Mouse (Mus musculus): ENCODE measurements around the gene Srpk1. TPM values are rescaled to one million over a fixed set of nuclear protein-coding genes. Genes with fewer than 3 reads are reported as not detected.
"Not testable (repeated sequence)": the region's sequence is repeated elsewhere in the genome, so short reads cannot be mapped to it uniquely, and the experiment has no call there.

Gene Srpk1
- polyA plus RNA-seq, 1 experiment, result 68.5 TPM

DNA sequence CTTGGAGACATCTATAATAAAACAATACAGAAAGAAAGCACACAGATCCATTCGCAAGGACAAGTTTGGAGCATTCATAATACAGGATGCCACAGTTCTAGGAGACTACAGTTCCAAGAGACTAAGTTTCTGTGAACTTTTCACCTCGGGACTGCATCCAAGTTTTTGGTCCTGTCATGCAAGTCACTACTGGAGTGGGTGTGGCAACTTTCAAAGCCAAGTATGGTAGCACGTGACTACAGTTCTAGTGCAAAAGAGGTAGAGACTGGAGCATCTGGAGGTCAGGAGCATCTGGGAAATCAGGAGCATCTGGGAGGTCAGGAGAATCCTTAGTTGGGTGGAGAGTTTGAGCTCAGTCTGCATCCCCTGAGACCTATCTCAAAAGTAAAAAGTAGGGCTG, 50.6 kb downstream of the Srpk1 start:
- Histone ChIP-seq H3K4me3 (ENCODE audit: insufficient read depth, low read length) (no peak overlapping the region), H3K4me1 (ENCODE audit: control insufficient read depth, insufficient read depth, low read length) (no peaks in the 10 kb centered on the region; the same call in 1 of the 2 replicates), H3K27ac (ENCODE audit: insufficient read depth, low read length) (no peak overlapping the region)
- no peak for TF ChIP-seq CTCF (IDR thresholded peaks at IDR 0.05; ENCODE audit: extremely low read depth, insufficient read depth, low read length)
- TF ChIP-seq POLR2A (IDR thresholded peaks at IDR 0.05; ENCODE audit: extremely low read depth, insufficient read depth, low read length), result no peak

DNA sequence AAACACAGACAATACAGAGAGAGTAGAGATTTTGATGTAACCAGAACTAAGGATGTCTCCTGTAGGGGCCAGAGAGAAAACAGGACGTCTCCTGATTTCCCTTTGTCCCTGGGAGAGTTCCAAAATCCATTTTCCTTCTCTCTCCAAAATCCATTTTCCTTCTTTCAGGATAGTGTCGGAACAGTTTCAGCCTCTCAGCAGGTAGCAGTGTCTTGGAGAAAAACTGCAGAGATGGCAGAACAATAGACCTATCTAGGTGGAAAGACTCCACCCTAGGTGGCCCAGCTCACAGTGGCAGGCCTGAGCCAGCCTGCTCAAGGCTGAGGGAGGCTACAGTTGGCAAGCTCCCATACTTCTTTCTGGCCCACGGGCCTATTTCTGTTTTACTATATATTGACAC, 55.0 kb downstream of the Srpk1 start:
- H3K4me1 ChIP-seq (ENCODE audit: control insufficient read depth, insufficient read depth, low read length), result no peaks in the 10 kb centered on the region
- TF ChIP-seq CTCF (IDR thresholded peaks at IDR 0.05; ENCODE audit: extremely low read depth, insufficient read depth, low read length) (no peak), POLR2A (IDR thresholded peaks at IDR 0.05; ENCODE audit: extremely low read depth, insufficient read depth, low read length) (no peak)
- no peak overlapping the region for H3K4me3 ChIP-seq (ENCODE audit: insufficient read depth, low read length)
- no peak overlapping the region for H3K27ac ChIP-seq (ENCODE audit: insufficient read depth, low read length)

GRCm38 (mm10) chr17:28565181-28565580, 57.3 kb downstream of the Srpk1 start:
- no peak overlapping the region for H3K27ac ChIP-seq (ENCODE audit: insufficient read depth, low read length)
- no peaks in the 10 kb centered on the region for H3K4me1 ChIP-seq (ENCODE audit: control insufficient read depth, insufficient read depth, low read length)
- H3K4me3 ChIP-seq (ENCODE audit: insufficient read depth, low read length), result no peak overlapping the region
- TF ChIP-seq CTCF (IDR thresholded peaks at IDR 0.05; ENCODE audit: extremely low read depth, insufficient read depth, low read length), result no peak
- TF ChIP-seq POLR2A (IDR thresholded peaks at IDR 0.05; ENCODE audit: extremely low read depth, insufficient read depth, low read length), result no peak

DNA sequence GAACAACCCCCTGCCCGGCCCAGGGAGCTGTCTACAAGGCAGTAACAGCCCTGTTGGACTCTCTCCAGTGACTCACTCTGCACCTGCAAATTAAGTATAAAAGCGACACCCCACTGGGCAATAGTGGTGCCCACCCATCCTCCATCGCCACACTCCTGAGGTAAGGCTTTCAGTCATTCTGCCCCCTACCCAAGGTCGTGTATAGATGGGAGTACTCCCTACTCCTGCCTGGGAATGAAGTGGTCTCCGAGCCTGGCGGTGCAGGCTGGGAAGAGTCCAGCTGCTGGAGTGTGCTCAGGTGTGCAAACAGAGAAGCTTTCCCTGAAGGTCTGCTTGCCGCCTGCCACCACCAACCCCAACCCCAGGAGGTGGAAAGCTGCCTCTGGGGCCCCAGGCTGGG, 60.9 kb downstream of the Srpk1 start:
- no peak for TF ChIP-seq POLR2A (IDR thresholded peaks at IDR 0.05; ENCODE audit: extremely low read depth, insufficient read depth, low read length)
- no peak for TF ChIP-seq CTCF (IDR thresholded peaks at IDR 0.05; ENCODE audit: extremely low read depth, insufficient read depth, low read length)
- no peak overlapping the region for H3K27ac ChIP-seq (ENCODE audit: insufficient read depth, low read length)

DNA sequence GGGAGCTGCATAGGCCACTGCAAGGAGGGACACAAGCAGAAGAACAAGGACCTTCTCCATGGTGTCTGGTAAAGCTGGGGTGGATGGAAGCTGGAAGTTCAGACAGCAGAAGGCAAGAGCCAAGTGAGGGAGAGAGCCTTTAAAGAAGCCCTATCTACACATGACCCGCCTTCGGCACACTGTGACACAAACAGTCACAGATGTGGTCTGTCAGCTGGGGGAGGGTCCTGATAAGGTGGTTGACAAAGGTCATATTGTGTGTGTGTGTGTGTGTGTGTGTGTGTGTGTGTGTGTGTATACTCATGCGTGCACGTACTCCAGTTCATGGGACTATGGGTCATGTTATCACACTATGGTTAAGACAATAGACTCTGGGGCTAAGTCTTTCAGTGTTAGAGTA, 61.9 kb downstream of the Srpk1 start, which contains the start of gene Clps:
TSS of gene Clps (minus strand) at position 169 of the 400 bp plus-strand sequence.
- Histone ChIP-seq H3K4me1 (ENCODE audit: control insufficient read depth, insufficient read depth, low read length) (no peaks in the 10 kb centered on the region), H3K4me3 (ENCODE audit: insufficient read depth, low read length) (no peak within 1 kb of the TSS), H3K27ac (ENCODE audit: insufficient read depth, low read length) (no peak within 1 kb of the TSS)
- TF ChIP-seq CTCF (IDR thresholded peaks at IDR 0.05; ENCODE audit: extremely low read depth, insufficient read depth, low read length), result no peak
- TF ChIP-seq POLR2A (IDR thresholded peaks at IDR 0.05; ENCODE audit: extremely low read depth, insufficient read depth, low read length), result no peak

More for the DNA sequence above, 60.9 kb downstream of the Srpk1 start:
- Histone ChIP-seq H3K4me3 (ENCODE audit: insufficient read depth, low read length) (no peak overlapping the region), H3K4me1 (ENCODE audit: control insufficient read depth, insufficient read depth, low read length) (no peaks in the 10 kb centered on the region)

GRCm38 (mm10) chr17:28557772-28558171, 64.7 kb downstream of the Srpk1 start:
- no peak for TF ChIP-seq CTCF (IDR thresholded peaks at IDR 0.05; ENCODE audit: extremely low read depth, insufficient read depth, low read length)
- Histone ChIP-seq H3K27ac (ENCODE audit: insufficient read depth, low read length) (no peak overlapping the region), H3K4me3 (ENCODE audit: insufficient read depth, low read length) (no peak overlapping the region), H3K4me1 (ENCODE audit: control insufficient read depth, insufficient read depth, low read length) (no peaks in the 10 kb centered on the region)

DNA sequence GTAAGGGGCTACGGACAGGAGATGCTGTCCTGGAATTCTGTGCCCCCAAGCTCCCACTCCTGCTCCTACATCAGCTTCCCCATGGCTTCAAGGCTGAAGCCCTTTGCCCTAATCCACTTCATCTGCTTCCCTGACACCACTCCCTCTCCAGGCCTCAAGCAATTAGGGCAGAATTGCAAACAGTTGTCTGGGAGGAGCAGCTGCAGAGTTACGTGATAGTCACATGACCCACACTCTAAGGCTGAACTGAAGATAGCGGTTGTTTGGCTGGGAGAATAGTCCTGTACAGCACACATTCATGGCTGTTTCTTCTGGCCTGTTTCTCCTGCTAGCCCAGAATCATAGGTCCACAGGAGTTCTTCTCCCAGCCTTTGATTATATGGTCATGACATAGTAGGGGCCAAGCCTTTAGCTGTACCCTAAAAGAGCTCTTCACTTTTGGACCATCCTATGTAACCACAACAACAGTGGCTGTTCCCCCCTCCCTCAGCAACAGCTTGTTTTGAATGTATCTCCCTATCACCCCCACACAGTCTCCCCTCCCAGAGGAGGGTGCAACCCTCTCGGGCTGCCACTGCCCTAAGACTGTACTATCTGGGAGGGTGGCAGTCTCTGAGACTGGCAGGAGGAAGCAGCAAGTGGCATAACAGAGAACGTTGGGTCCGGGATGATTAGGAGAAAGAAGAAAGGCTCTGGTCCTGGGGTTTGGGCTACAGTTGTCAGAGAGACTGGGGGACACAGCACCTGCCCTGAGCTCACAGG, 65.7 kb downstream of the Srpk1 start:
- no peak overlapping the region for H3K4me3 ChIP-seq (ENCODE audit: insufficient read depth, low read length)
- no peak for TF ChIP-seq CTCF (IDR thresholded peaks at IDR 0.05; ENCODE audit: extremely low read depth, insufficient read depth, low read length)
- TF ChIP-seq POLR2A (IDR thresholded peaks at IDR 0.05; ENCODE audit: extremely low read depth, insufficient read depth, low read length), result no peak
- H3K27ac ChIP-seq (ENCODE audit: insufficient read depth, low read length), result no peak overlapping the region
- no peaks in the 10 kb centered on the region for H3K4me1 ChIP-seq (ENCODE audit: control insufficient read depth, insufficient read depth, low read length)

DNA sequence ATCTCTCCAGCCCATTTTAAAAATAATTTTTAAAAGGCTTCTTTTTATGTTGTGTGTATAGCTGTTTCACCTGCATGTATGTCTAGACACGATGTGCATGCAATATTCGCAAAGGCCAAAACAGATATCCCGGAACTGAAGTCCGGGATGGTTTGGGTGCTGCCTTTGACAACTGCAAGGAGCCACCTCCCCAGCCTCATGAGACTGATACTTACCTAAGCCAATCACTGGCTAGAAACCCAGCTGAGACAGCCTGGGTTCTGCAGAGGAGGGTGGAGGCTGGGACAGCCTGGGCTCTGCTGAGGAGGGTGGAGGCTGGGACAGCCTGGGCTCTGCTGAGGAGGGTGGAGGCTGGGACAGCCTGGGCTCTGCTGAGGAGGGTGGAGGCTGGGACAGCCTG, 68.5 kb downstream of the Srpk1 start:
- not testable (repeated sequence) for H3K27ac ChIP-seq (ENCODE audit: insufficient read depth, low read length); H3K4me1 ChIP-seq (ENCODE audit: control insufficient read depth, insufficient read depth, low read length); H3K4me3 ChIP-seq (ENCODE audit: insufficient read depth, low read length)

DNA sequence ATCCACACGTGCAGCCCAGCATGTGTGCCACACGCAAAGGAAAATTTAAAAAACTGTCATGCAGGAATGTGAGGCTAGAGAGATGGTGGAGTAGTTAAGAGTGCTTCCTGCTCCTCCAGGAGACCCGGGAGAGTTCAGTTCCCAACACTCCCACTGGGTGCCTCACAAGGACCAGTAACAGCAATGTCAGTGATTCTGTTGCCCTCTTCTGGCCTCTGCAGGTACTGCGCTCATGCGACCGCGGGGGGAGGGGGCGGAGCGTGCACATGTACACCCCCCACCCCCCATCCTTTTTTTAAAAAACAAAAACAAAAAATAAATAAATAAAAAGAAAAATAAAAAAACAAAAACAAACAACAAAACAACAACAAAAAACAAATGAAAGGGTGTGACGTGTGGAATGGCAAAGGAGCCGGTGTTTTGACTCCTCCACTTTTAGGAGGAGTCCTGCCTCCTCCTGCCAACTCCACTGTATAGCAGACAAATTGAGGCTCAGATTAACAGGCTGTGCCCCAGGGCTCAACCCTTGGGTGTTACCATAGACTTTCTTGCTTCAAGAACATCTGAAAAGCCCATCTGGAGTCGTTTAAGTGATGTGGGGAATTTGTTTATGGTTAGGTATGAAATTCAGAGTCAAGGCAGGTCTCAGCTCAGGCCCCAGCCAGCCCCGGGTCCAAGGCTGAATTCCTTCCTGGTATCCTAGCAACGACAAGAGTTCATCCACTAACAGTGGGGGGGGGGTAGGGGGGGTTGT, 69.3 kb downstream of the Srpk1 start:
- TF ChIP-seq POLR2A (IDR thresholded peaks at IDR 0.05; ENCODE audit: extremely low read depth, insufficient read depth, low read length) (no peak), CTCF (IDR thresholded peaks at IDR 0.05; ENCODE audit: extremely low read depth, insufficient read depth, low read length) (peak; percentile 90)
- no peak overlapping the region for H3K4me3 ChIP-seq (ENCODE audit: insufficient read depth, low read length)
- H3K27ac ChIP-seq (ENCODE audit: insufficient read depth, low read length), result no peak overlapping the region
- H3K4me1 ChIP-seq (ENCODE audit: control insufficient read depth, insufficient read depth, low read length), result no peaks in the 10 kb centered on the region

DNA sequence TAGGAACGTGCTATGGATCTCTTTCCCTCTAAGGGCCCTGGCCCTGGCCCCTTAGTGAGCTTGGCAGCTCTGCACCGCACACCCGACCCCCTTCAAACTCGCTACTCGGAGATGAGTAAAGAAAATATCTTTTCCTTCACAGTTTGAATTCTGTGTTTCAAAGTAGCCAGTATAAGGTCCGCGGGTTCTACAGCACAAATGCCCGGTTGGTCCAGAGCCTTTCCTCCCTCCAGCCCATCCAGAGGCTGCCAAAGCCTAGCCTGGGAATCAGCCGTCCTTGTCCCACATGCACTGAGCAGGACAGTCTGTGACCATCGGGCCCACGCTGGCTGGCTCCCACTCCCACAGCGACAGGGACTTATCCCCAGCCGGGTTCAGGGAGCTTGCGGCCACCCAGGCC, 73.4 kb downstream of the Srpk1 start, which contains the start of gene Clpsl2:
TSS of gene Clpsl2 (plus strand) at position 301 of the 400 bp plus-strand sequence.
- H3K4me1 ChIP-seq (ENCODE audit: control insufficient read depth, insufficient read depth, low read length), result no peaks in the 10 kb centered on the region
- H3K4me3 ChIP-seq (ENCODE audit: insufficient read depth, low read length), result no peak within 1 kb of the TSS
- H3K27ac ChIP-seq (ENCODE audit: insufficient read depth, low read length), result no peak within 1 kb of the TSS
- TF ChIP-seq CTCF (IDR thresholded peaks at IDR 0.05; ENCODE audit: extremely low read depth, insufficient read depth, low read length), result no peak
- TF ChIP-seq POLR2A (IDR thresholded peaks at IDR 0.05; ENCODE audit: extremely low read depth, insufficient read depth, low read length), result no peak

Data from cortical plate, adult 2 months (tissue).